Mouse (Mus musculus): ENCODE data around the gene Scai.

DNA sequence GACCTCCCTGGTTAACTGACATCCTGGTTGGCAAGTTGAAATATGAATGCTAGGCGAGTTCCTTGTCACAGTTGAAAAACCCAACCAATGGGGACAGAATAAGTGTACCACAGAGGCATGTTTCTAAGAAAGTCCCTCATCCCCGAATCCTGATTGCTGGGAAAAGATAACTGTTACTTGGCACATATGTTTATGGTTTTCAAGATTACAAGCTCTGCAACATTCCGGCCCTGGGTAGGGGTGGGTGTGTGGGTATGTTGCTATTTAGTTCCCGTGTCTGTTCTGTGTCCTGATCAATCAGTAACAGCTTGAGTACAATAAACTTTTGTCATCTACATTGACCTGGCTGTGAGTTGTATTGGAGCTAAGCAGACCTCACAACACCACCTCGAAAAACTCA is 66.4 kb downstream of the Scai start:
- TF ChIP-seq POLR2A (IDR thresholded peaks at IDR 0.05; ENCODE audit: borderline replicate concordance, insufficient read depth, low read length) (no peak), CTCF (IDR thresholded peaks at IDR 0.05; ENCODE audit: borderline replicate concordance, insufficient read depth, low read depth, low read length) (no peak)

Measured in cerebellum, adult 2 months (tissue).